ENCODE assay signal across 28 mouse cellular contexts in the genomic region with DNA sequence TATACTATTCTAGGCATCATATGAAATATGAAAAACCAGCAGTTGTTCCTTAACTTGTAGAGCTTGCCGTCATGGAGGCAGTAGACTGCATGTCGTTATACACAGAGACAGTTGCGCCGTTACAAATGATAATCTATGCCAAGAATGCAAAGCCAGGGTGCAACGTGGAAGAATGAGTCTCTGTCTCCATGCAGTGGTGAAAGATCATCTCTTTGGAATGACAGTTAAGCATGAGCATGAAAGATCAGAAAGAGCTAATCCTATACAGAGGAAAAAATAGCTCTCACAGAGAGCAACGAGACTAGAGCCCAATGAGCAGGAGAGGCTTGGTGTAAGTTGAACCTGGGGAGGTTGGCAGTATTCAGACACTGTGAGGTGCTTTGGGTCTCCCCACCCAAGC. TPM values are rescaled to one million over a fixed set of nuclear protein-coding genes. Genes with fewer than 3 reads are reported as not detected.
A peak's percentile ranks its signal among the peaks of the same experiment; 100 is the strongest.
DNase-seq lines count a peak whose midpoint lies in the region; ATAC-seq and TF ChIP-seq lines count a peak whose summit lies in the region.
"Had no signal": no experiment of that assay in that cellular context is flagged by ENCODE, and none has a peak within 500 bp of the region (broad histone marks: within the 10 kb centered on the region; RNA-seq: fewer than 3 reads in every experiment).

No protein-coding gene starts in this region.

- 64% methylated on average over 6 of the region's 6 CpGs for WGBS in hindbrain, embryonic 13.5 days
- WGBS in hindbrain, embryonic 11.5 days = 84% methylated on average over 6 of the region's 6 CpGs
- 47% methylated on average over 6 of the region's 6 CpGs for WGBS in midbrain, embryonic 15.5 days
- WGBS in midbrain, embryonic 13.5 days = 62% methylated on average over 6 of the region's 6 CpGs
- 30% methylated on average over 6 of the region's 6 CpGs for WGBS in midbrain, postnatal 0 days

- H3K27me3 ChIP-seq in hindbrain, embryonic 13.5 days = no peaks in the 10 kb centered on the region
- H3K27me3 ChIP-seq in hindbrain, embryonic 11.5 days (ENCODE audit: control insufficient read depth, insufficient read depth, low read length) = no peaks in the 10 kb centered on the region
- no peaks in the 10 kb centered on the region for H3K27me3 ChIP-seq in midbrain, embryonic 15.5 days (replicated peaks)
- no peaks in the 10 kb centered on the region for H3K27me3 ChIP-seq in midbrain, embryonic 13.5 days
- H3K27me3 ChIP-seq in midbrain, postnatal 0 days (ENCODE audit: insufficient read depth, low read length) = no peaks in the 10 kb centered on the region
- H3K27me3 ChIP-seq: embryonic facial prominence, embryonic 13.5 days; heart, embryonic 15.5 days; liver, embryonic 12.5 days had no signal

- no peak overlapping the region for H3K4me3 ChIP-seq in hindbrain, embryonic 13.5 days
- no peak overlapping the region for H3K4me3 ChIP-seq in hindbrain, embryonic 11.5 days (ENCODE audit: low read depth, low read length)
- H3K4me3 ChIP-seq in midbrain, embryonic 15.5 days = no peak overlapping the region
- H3K4me3 ChIP-seq in midbrain, embryonic 13.5 days (replicated peaks) = no peak overlapping the region
- H3K4me3 ChIP-seq in midbrain, postnatal 0 days (ENCODE audit: low read depth, low read length) = no peak overlapping the region
- H3K4me3 ChIP-seq: embryonic facial prominence, embryonic 13.5 days; erythroblast, embryonic 14.5 days; heart, embryonic 15.5 days; liver, embryonic 12.5 days had no signal

- peaks cover 4% of the 10 kb centered on the region; the same call in 1 of the 2 replicates for H3K9me3 ChIP-seq in hindbrain, embryonic 13.5 days
- H3K9me3 ChIP-seq in hindbrain, embryonic 11.5 days (ENCODE audit: control insufficient read depth, low read length) = no peaks in the 10 kb centered on the region
- no peaks in the 10 kb centered on the region for H3K9me3 ChIP-seq in midbrain, embryonic 15.5 days
- no peaks in the 10 kb centered on the region for H3K9me3 ChIP-seq in midbrain, embryonic 13.5 days
- H3K9me3 ChIP-seq in midbrain, postnatal 0 days (ENCODE audit: low read length) = no peaks in the 10 kb centered on the region
- H3K9me3 ChIP-seq: heart, embryonic 15.5 days; liver, embryonic 12.5 days had no signal

- peak overlapping the region; percentile 41; the same call in 1 of the 2 replicates for H3K27ac ChIP-seq in hindbrain, embryonic 13.5 days
- no peak overlapping the region for H3K27ac ChIP-seq in hindbrain, embryonic 11.5 days (ENCODE audit: low read depth, low read length)
- H3K27ac ChIP-seq in midbrain, embryonic 15.5 days = peak overlapping the region; percentile 32; the same call in 1 of the 2 replicates
- no peak overlapping the region for H3K27ac ChIP-seq in midbrain, embryonic 13.5 days
- no peak overlapping the region for H3K27ac ChIP-seq in midbrain, postnatal 0 days (ENCODE audit: low read depth, low read length)
- H3K27ac ChIP-seq: embryonic facial prominence, embryonic 13.5 days; heart, embryonic 15.5 days; liver, embryonic 12.5 days had no signal

- peaks cover 21% of the 10 kb centered on the region for H3K4me1 ChIP-seq in hindbrain, embryonic 13.5 days (replicated peaks)
- H3K4me1 ChIP-seq in hindbrain, embryonic 11.5 days (replicated peaks; ENCODE audit: control insufficient read depth, insufficient read depth, low read length) = no peaks in the 10 kb centered on the region
- peaks cover 17% of the 10 kb centered on the region for H3K4me1 ChIP-seq in midbrain, embryonic 15.5 days
- H3K4me1 ChIP-seq in midbrain, embryonic 13.5 days (replicated peaks) = peaks cover 17% of the 10 kb centered on the region
- peaks cover 7% of the 10 kb centered on the region; the same call in 1 of the 2 replicates for H3K4me1 ChIP-seq in midbrain, postnatal 0 days (ENCODE audit: insufficient read depth, low read length)
- H3K4me1 ChIP-seq: liver, embryonic 12.5 days had no signal

- H3K36me3 ChIP-seq in hindbrain, embryonic 13.5 days = no peaks in the 10 kb centered on the region
- H3K36me3 ChIP-seq in hindbrain, embryonic 11.5 days (ENCODE audit: control insufficient read depth, insufficient read depth, low read length) = no peaks in the 10 kb centered on the region
- no peaks in the 10 kb centered on the region for H3K36me3 ChIP-seq in midbrain, embryonic 15.5 days (replicated peaks)
- no peaks in the 10 kb centered on the region for H3K36me3 ChIP-seq in midbrain, embryonic 13.5 days
- H3K36me3 ChIP-seq in midbrain, postnatal 0 days (ENCODE audit: insufficient read depth, low read length) = no peaks in the 10 kb centered on the region
- H3K36me3 ChIP-seq: embryonic facial prominence, embryonic 13.5 days; heart, embryonic 15.5 days; liver, embryonic 12.5 days had no signal

- TF ChIP-seq POLR2A in brain, embryonic 14.5 days (IDR thresholded peaks at IDR 0.05; ENCODE audit: borderline replicate concordance, extremely low read depth, insufficient read depth, insufficient read length, poor library complexity, severe bottlenecking) = no peak

- no peak overlapping the region for H3K9ac ChIP-seq in hindbrain, embryonic 13.5 days
- no peak overlapping the region for H3K9ac ChIP-seq in hindbrain, embryonic 11.5 days (ENCODE audit: low read depth, low read length)
- no peak overlapping the region for H3K9ac ChIP-seq in midbrain, embryonic 15.5 days
- H3K9ac ChIP-seq in midbrain, embryonic 13.5 days (replicated peaks) = no peak overlapping the region
- H3K9ac ChIP-seq in midbrain, postnatal 0 days (replicated peaks; ENCODE audit: low read length, poor library complexity, severe bottlenecking) = no peak overlapping the region
- H3K9ac ChIP-seq: embryonic facial prominence, embryonic 13.5 days; heart, embryonic 15.5 days; liver, embryonic 12.5 days; liver, postnatal 0 days had no signal

- H3K4me2 ChIP-seq in hindbrain, embryonic 13.5 days = no peak overlapping the region
- H3K4me2 ChIP-seq in hindbrain, embryonic 11.5 days (replicated peaks; ENCODE audit: low read depth, low read length) = no peak overlapping the region
- no peak overlapping the region for H3K4me2 ChIP-seq in midbrain, embryonic 15.5 days
- H3K4me2 ChIP-seq in midbrain, embryonic 13.5 days (replicated peaks) = no peak overlapping the region
- H3K4me2 ChIP-seq in midbrain, postnatal 0 days (ENCODE audit: low read depth, low read length, poor library complexity, severe bottlenecking) = no peak overlapping the region
- H3K4me2 ChIP-seq: embryonic facial prominence, embryonic 13.5 days; heart, embryonic 15.5 days; liver, embryonic 12.5 days had no signal

- no peak for TF ChIP-seq CTCF in brain, embryonic 14.5 days (IDR thresholded peaks at IDR 0.05; ENCODE audit: borderline replicate concordance, extremely low read depth, insufficient read depth, insufficient read length)
- TF ChIP-seq CTCF in midbrain, postnatal 0 days (IDR thresholded peaks at IDR 0.05) = peak; percentile 18; the same call in 1 of the 2 replicates

- no peak for ATAC-seq in hindbrain, embryonic 13.5 days (ENCODE audit: low FRiP score)
- no peak for ATAC-seq in hindbrain, embryonic 11.5 days (ENCODE audit: low FRiP score)
- ATAC-seq in midbrain, embryonic 15.5 days (replicated peaks) = no peak
- no peak for ATAC-seq in midbrain, embryonic 13.5 days
- no peak for ATAC-seq in midbrain, postnatal 0 days (ENCODE audit: low FRiP score)
- ATAC-seq: inflammation-experienced regulatory T-cells, adult 6 months; liver, embryonic 12.5 days; liver, postnatal 0 days had no signal

- no peak for DNase-seq in hindbrain, embryonic 11.5 days (ENCODE audit: low spot score)
- peak; percentile 16 for DNase-seq in brain, embryonic 14.5 days (ENCODE audit: low read depth)
- no peak for DNase-seq in midbrain, postnatal 0 days (ENCODE audit: low spot score)
- DNase-seq in spleen, postnatal 14 days (ENCODE audit: low spot score in 2 of 2) = no peak
- DNase-seq: adrenal gland, postnatal 10 days; B cell, adult 2 months; cerebellum, adult 11-12 months; cerebellum, adult 9-11 months; embryo, embryonic 11 days; gastrocnemius, postnatal 14 days; kidney, adult 11 months; kidney, postnatal 14 days; layer of hippocampus, adult 9-11 months; liver, postnatal 0 days; lung, postnatal 36 days; right cerebral cortex, postnatal 14 days; thymus, adult 18-20 months; thymus, postnatal 25 days had no signal

RNA-seq across cellular contexts. Expression of a gene that starts 22.3 kb away (rescaled TPM):
- 101 and 111 TPM in 2 replicates for polyA plus RNA-seq in hindbrain, embryonic 13.5 days (2015; fragmentation: Nextera tagmentation; extraction: Ambion mirVana)
- polyA plus RNA-seq in hindbrain, embryonic 11.5 days (2014; fragmentation: Nextera tagmentation; extraction: Ambion mirVana) = 22.5 and 23.5 TPM in 2 replicates
- 156 and 169 TPM in 2 replicates for polyA plus RNA-seq in midbrain, embryonic 15.5 days (2015; fragmentation: Nextera tagmentation; extraction: Ambion mirVana)
- 86.5 and 89.4 TPM in 2 replicates for polyA plus RNA-seq in midbrain, embryonic 13.5 days (2015; fragmentation: Nextera tagmentation; extraction: Ambion mirVana)
- polyA plus RNA-seq in brain, embryonic 14.5 days (2012; rRNA removed) = 85.2 and 120 TPM in 2 replicates
- total RNA-seq in midbrain, postnatal 0 days (2014; rRNA removed) = 235 and 257 TPM in 2 replicates
- polyA plus RNA-seq in midbrain, postnatal 0 days (2015; fragmentation: Nextera tagmentation; extraction: Ambion mirVana) = 157 and 158 TPM in 2 replicates
- total RNA-seq: granulocyte monocyte progenitor cell, adult 5-6 weeks; megakaryocyte, adult 5-6 weeks had no signal
- polyA plus RNA-seq: erythroblast, embryonic 14.5 days; inflammation-experienced regulatory T-cells, adult 6 months had no signal

RNA-seq across cellular contexts. Expression of a gene that starts 54.6 kb away (rescaled TPM):
- polyA plus RNA-seq in hindbrain, embryonic 13.5 days (2015; fragmentation: Nextera tagmentation; extraction: Ambion mirVana) = 8.5 and 9.5 TPM in 2 replicates
- 5.6 and 8.6 TPM in 2 replicates for polyA plus RNA-seq in hindbrain, embryonic 11.5 days (2014; fragmentation: Nextera tagmentation; extraction: Ambion mirVana)
- 13.1 and 13.7 TPM in 2 replicates for polyA plus RNA-seq in midbrain, embryonic 15.5 days (2015; fragmentation: Nextera tagmentation; extraction: Ambion mirVana)
- polyA plus RNA-seq in midbrain, embryonic 13.5 days (2015; fragmentation: Nextera tagmentation; extraction: Ambion mirVana) = 9.5 and 9.6 TPM in 2 replicates
- polyA plus RNA-seq in brain, embryonic 14.5 days (2012; rRNA removed) = 6.7 and 9.4 TPM in 2 replicates
- total RNA-seq in midbrain, postnatal 0 days (2014; rRNA removed) = 8.8 and 11.5 TPM in 2 replicates
- polyA plus RNA-seq in midbrain, postnatal 0 days (2015; fragmentation: Nextera tagmentation; extraction: Ambion mirVana) = 5.6 and 6.3 TPM in 2 replicates

Comparison
In these comparisons a context has a peak if more than half of its experiments do, and no peak if none do; other contexts are left out.
1. H3K27ac ChIP-seq: peak in hindbrain, embryonic 13.5 days (single experiment) and midbrain, embryonic 15.5 days (single experiment); none in hindbrain, embryonic 11.5 days (single experiment), midbrain, embryonic 13.5 days (single experiment) and midbrain, postnatal 0 days (single experiment).